Mouse (Mus musculus) kidney, postnatal 10 days (tissue): ENCODE measurements around the gene Noto.
"Not testable (repeated sequence)": the region's sequence is repeated elsewhere in the genome, so short reads cannot be mapped to it uniquely, and the experiment has no call there.

Source experiments
- DNase-seq: peaks from one replicate; pipeline ENCODE4 v3.0.0; 2021; ENCODE audit warnings: mixed read lengths

The Noto gene

DNA sequence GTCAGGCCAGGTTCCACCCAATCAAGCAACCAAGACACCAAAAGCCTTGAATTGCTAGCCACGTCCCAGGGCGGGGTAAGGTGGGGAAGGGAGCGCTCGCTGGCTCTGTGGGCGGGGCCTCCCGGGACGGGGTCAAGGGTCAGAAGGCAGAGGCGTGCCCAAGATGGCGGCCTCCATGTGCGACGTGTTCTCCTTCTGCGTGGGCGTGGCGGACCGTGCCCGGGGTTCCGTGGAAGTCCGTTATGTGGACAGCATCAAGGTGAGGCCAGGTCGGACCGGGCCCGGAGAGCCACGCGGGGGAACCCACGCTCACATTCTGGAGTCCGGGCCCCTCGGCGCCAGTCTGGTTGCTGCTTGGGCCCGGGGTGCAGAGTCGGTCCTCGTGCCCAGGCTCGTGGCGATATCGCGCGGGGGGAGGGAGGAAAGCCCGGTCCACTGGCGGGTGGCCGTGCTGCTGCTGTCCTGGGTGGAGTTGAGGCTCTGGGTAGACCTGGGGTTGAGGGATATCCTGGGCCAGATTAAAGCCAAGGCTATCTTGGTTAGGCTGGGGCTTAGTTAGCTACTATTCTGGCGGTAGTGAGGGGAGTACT, 8.3 kb downstream of the Noto start, which contains the start of gene Smyd5:
TSS of gene Smyd5 (plus strand) at position 148 of the 590 bp plus-strand sequence.
- DNase-seq, result peak; percentile 92

DNA sequence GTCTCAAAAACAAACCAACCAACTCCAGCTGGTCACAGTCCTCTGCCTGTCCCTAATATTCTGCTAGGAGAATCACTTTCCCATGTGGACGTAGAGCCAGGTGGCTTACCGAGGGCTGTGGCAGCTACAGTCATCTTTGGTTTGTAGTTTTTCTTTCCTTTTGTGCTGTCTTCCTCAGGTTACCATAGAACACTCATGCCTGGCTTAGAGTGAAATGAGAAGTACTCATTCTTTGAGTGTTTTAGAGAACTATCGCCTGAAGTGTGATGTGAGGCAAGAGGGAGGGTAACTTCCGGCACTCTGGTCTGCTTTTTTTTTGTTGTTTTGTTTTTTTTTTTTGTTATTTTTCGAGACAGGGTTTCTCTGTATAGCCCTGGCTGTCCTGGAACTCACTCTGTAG, 10.2 kb downstream of the Noto start:
- DNase-seq, result no peak

DNA sequence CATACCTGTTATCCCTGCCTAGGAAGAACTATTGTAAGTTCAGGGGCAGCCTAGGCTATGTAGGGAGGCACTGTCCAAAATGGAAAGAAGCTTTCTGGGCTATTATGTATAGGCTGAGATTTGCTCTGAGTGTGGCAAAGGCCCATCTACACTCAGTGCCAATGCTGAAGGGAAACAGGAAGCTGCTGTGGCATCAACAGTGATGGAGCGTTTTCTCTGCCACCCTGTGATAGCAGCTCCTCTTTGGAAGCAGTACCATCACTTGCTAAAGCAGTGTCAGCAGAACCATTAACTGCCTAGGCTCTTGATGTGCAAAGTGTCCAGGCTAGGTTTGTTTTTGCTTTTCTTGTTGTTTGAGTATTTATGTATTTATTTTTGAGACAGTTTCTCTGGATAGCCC, 12.5 kb downstream of the Noto start:
- DNase-seq, result no peak

GRCm38 (mm10) chr6:85436631-85437030, 12.9 kb downstream of the Noto start:
- DNase-seq, result no peak

DNA sequence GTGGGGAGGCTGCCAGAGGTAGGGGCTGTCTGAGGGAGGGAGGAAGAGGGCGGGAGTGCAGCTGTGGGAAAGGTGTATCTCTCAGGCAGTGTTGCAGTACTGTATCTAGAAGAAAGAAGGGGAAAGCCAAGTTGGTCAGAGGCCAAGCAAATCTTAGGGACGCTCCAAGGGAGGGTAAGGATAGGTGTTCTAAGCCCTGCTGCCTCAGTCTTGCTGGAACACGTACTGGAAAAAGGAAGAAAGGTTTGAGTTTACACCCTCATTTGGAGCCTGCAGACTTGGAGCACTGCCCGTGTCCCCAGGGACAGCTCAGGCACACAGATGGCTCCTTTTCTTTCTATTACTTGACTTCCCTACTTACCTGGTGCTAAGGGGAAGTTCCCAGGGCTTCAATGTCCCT, 17.5 kb downstream of the Noto start:
- no peak for DNase-seq

DNA sequence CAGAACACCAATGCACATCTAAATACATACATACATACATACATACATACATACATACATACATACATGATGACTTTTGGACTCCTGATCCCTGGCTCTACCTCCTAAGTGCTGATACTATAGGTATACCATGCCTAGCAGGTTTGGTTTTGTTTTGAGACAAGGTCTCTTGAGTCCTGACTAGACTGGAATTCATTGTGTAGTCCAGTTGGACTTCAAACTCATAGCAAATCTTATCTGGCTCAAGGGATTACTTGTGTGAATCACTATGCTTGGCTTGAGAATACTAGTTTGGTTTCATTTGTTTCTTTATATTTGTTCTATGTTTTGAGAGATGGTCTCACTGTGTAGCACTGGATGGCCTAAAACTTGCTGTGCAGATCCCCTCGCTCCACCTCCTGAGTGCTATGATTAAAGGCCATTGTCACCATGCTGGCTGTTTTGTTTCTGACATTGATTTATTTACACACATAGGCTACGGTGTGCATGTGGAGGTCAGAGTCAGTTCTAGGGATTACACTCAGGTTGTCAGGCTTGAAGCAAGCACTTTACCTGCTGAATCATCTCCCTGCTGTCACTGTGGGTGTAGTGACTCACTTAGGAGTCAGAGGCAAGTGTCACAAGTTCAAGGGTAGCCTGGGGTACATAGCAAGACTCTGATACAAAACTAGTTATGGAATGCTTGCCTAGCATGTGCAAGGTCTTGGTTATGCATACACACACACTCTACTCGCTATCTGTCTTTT, 20.0 kb downstream of the Noto start:
- DNase-seq, result no peak

DNA sequence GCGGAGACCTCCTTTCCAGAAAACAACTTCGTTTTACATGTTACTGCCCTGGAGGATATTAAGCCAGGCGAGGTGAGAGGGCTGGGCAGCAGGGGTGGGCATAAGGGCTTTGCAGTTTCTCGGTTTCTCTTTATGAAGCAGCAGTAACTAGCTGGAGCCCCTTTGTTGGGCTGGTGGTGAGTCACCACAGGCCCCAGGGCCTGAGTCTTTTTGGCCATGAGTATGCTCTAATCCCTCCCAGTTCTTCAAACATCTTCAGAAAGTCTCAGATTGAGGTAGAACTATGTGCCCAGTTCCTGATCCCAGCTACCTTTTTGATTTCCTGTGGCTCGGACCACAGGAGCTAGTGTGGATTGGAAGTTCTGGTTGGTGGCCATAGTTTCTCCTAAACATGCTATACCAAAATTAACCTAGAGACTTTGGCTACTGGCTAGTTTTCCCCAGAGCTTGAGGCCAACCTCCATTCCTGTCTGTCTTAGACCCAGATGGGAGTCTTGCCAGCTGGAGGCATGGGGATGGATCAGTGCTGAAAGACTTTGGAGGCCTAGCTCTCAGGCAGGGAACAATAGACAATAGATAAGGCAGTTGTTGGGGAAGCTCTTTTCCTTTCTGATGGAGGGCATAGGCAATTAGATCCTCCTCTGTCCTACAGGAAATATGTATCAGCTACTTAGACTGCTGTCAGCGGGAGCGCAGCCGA, 20.7 kb downstream of the Noto start:
- DNase-seq, result no peak

DNA sequence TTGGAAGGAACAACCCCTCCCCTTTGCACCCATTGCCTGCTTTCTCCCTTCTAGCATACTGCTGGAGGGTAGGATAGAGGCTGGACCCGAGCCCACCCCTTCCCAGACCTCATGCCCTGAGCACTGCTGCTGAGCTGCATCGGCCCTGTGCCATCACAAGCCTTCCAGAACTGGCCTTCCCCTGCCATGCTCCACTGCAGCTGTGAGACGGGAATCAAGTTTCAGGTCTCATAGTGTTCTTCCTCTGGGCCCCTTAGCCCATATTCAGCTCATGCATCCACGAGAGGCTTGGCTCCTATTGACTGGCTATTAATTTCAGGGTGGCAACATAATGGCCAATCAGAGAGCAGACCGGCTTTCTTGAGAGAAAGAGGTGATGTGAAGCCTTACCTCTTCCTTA, 21.6 kb downstream of the Noto start:
- DNase-seq, result no peak

GRCm38 (mm10) chr6:85447351-85447750, 23.7 kb downstream of the Noto start:
- no peak for DNase-seq

DNA sequence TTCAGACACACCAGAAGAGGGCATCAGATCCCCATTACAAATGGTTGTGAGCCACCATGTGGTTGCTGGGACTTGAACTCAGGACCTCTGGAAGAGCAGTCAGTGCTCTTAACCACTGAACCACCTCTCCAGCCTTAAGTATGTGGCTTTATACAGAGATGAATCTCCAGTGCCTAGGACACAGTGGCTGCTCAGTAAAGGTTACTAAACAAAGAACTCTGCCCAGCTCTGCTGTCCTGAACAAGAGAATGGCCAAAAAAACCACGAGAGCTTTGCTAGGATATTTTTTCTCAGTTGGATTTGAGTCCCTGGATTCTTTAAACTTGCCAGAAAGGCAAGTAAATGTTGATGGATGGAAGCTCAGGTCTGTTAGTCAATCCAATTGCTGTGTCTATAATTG, 26.5 kb downstream of the Noto start:
- not testable (repeated sequence) for DNase-seq

DNA sequence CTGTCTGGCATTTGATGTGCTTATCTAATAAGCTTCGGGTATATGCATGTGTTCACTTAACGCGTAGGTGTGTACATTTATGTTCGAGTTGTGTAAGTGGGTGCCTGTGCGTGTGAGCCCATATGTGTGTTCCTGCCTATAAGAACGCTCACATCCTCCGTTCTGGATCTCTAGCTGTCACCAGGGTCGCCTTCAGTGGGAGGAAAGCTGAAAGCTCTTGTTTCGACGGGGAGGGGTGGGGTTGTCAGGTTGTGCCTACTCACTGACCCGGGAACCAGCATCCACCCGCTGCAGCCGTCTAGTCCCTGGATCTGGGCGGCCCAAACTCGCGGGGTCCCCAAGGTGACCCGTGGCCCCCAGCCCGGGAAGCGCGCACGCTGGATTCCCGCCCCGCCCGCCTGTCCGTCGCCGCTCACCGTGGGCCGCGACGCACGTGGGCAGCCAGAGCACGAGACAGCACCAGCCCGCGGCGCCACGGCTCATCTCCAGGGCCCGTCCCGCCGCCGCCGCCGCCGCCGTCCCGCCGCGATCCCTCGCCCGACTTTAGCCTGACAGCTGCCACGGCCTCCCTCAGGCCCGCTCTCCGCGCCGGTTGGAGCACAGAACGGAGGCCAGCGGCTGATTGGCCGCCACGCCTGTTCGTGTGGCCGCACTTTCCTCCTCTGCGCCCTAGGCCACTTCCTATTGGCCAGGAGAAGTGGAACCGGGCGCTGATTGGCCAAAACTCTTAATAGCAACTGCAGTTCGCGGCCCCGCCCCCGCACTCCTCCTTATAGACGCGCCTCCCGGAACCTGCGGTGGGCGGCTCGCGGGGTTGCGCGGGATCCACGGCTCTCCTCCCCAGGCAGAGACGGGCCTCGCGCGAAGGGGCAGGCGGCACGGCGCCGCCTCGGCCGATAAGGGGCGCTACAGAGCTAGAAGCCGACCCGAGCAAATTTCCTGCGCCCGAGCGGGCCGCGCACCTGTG, 27.3 kb downstream of the Noto start, which contains the start of gene Cct7:
TSS of gene Cct7 (plus strand) at position 818 of the 967 bp plus-strand sequence.
- peak; percentile 100 for DNase-seq

GRCm38 (mm10) chr6:85451664-85452410, 28.2 kb downstream of the Noto start, which contains the start of gene Pradc1:
Gene Pradc1, minus strand, starts transcription at chr6:85451970.
- DNase-seq, result peak; percentile 99

DNA sequence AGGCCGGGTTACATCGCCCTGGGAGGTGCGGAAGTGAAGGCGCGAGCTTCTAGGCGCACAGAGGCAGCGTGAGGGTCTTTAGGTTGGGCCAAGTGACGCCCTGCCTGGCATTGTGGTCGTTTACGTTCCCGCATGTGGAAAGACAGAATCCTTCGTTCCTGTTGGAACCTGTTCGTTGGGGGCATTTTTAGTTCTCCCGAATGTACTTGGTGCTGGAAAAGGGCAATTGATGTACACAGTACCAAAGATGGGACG, 28.7 kb downstream of the Noto start:
- no peak for DNase-seq

GRCm38 (mm10) chr6:85452816-85453215, 29.1 kb downstream of the Noto start:
- no peak for DNase-seq

GRCm38 (mm10) chr6:85459621-85460020, 35.9 kb downstream of the Noto start:
- no peak for DNase-seq

- DNase-seq, result no peak
Measured at GRCm38 (mm10) chr6:85465381-85465780, 41.7 kb downstream of the Noto start.

- DNase-seq, result no peak
Measured at GRCm38 (mm10) chr6:85469660-85470430, 46.2 kb downstream of the Noto start.

DNA sequence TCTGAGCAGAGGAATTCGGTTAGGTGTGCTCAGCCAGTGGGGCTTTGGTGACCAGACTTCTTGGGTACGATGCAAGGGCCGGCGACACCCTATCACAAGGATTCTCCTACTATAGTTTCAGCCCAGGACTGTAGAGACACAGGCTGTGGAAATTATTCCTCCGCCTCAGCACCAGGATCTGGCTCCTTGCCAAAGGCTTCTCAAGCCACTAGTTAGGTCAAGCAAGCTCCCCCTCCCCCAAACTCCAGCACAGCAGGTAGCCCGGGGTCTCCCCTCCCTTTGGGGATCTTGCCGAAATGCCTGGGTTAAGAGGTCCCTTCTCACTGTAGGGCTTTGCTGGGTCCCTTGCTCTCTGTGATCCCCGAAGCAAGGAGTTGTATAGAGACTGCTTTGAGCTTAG, 48.3 kb downstream of the Noto start:
- DNase-seq, result peak; percentile 36

DNA sequence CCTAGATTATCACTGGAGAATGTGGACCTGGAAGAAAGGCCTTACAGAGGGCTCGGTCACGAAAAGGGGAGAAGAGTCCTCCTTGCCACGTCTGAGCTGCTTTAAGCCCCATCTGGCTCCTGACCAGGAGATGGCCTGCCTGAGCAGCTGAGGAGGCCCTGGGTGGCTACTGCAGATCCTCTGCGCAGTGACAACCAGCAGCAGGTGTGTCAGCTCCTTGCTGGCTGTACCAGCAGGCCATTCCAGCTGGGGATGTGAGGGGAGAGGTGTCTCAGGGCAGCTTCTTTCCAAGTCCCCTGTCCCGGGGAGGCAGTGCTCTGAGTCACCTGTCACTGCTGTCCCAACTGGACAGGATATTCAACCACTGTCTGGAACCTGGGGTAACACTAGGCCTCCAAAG, 48.9 kb downstream of the Noto start:
- DNase-seq, result no peak

DNA sequence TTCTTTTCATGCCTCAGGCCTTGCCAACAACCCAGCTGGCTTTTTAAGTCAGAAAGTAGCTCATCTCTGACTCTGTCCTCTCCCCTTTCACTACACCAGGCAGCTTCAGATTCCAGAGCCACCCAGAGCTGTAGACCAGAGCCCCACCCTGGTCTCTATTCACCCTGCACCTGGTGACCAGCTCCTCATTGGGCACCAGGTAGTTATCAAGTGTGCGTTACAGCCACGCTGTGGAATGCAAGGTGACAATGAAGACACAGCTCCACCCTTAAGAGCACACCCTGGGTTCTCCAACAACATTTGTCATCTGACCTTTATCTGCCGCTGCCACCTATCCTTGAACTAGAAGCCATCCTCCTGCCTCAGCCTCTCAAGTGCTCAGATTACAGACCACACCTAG, 51.9 kb downstream of the Noto start:
- DNase-seq, result no peak

GRCm38 (mm10) chr6:85477366-85477917, 53.8 kb downstream of the Noto start:
- DNase-seq, result peak; percentile 33
